Mouse (Mus musculus) ES-Bruce4 (cell line): ENCODE results near the gene Ankrd6.

Experiments
- CTCF ChIP-seq: IDR thresholded peaks from one replicate; pipeline ENCODE4 v1.8.1; 2011; ENCODE audit warnings: low read depth, low read length
- POLR2A ChIP-seq: IDR thresholded peaks from one replicate; pipeline ENCODE4 v1.8.1; 2011; ENCODE audit warnings: low read length; ENCODE audit not compliant: insufficient read depth

DNA sequence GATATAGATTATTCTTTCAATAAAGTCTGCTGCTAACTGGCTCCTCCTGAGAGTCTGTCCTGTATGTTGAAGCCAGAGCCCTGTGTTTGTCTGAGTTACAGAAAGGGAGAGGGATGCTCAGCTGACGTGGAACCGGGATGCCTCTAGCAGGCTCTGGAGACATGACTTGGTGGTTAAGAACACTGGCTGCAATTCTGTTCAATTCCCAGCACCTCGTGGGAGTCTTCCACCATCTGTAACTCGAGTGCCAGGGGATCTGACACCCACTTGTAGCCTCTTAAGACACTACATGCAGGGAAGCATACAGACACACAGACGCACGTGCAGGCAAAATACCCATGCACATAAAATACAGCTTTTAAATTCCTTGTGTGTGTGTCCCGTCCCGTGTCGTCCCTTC, 95.1 kb downstream of the Ankrd6 start:
- no peak for TF ChIP-seq POLR2A
- no peak for TF ChIP-seq CTCF
